Mouse (Mus musculus) left cerebral cortex, adult 18-20 months (tissue): ENCODE measurements around the gene Dock9. TPM values are rescaled to one million over a fixed set of nuclear protein-coding genes. Genes with fewer than 3 reads are reported as not detected.
"Not testable (repeated sequence)": the region's sequence is repeated elsewhere in the genome, so short reads cannot be mapped to it uniquely, and the experiment has no call there.

Experiments
- DNase-seq, 2 experiments: peaks; one replicate each; pipeline ENCODE4 v3.0.0; 2021 to 2022; ENCODE audit warnings: low spot score in 2 of 2, mixed read lengths in 1 of 2
- total RNA-seq, 2 experiments: library from RNA; stranded (reverse); gene quantifications; 2 replicates each; pipeline ENCODE4 v1.2.3; 2021

Gene Dock9
- total RNA-seq, 2 experiments from 2014 or later, result 72.2 to 76.3 TPM

- DNase-seq, result no peak
Measured at GRCm38 (mm10) chr14:121631934-121632333, 165.7 kb downstream of the Dock9 start.

- DNase-seq, result no peak
Measured at GRCm38 (mm10) chr14:121626741-121627140, 170.9 kb downstream of the Dock9 start.

GRCm38 (mm10) chr14:121623996-121624542 is 173.6 kb downstream of the Dock9 start:
- not testable (repeated sequence) for DNase-seq

- DNase-seq, result no peak
Measured at GRCm38 (mm10) chr14:121621806-121622205, 175.8 kb downstream of the Dock9 start.

DNA sequence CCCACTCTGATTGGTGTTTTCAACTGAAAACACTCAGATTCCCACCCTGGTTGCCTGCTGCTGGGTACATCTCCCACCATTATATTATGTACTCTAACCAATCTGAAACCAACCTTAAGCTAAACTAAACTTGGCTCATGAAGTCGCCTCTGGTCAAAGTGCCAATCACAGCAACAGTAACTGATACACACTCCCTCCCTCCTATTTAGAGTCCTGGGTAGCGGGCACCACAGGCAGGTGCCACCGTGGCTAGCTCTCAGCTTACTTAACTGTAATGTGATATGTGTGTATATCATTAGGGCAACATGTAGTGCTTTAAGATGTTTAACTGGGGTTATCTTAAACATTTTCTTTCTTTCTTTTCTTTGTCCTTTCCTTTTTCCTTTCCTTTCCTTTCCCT is 177.1 kb downstream of the Dock9 start:
- DNase-seq, result no peak

GRCm38 (mm10) chr14:121620157-121620556 is 177.5 kb downstream of the Dock9 start:
- no peak for DNase-seq

GRCm38 (mm10) chr14:121617645-121618390 is 179.8 kb downstream of the Dock9 start:
- DNase-seq, result peak; percentile 80 to 88

- peak; percentile 69 to 74 for DNase-seq
Measured at GRCm38 (mm10) chr14:121615431-121615830, 182.2 kb downstream of the Dock9 start.

DNA sequence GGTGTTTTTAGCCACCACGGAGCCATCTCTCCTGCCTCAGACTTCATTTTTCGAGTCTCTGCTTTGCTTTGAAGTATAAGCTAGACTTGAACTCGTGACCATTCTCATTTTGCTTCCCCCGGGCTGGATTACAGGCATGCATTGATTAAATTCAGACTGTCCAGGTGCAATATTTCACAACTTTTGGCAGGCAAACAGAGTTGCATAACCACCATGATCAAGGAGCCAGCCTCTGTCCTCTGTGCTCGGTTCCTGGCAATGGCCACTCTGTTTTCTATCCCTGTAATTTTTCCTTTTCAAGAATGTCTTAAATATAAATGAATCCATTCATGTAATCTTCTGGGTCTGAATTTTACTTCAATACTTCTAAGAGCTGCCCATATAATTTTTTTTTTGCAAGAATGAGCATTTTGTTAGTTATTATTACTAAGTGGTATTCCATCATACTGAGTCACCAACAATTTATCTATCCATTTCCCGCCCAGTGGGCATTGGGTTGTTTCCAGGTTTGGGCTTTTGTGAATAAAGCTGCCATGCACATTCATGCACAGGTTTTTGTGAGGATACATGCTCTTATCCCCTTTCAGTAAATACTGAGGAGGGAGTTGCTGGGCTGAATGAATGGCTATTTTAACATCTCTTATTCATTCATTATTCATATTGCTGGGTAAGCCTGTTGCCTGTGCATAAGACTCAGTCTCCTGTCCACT is 183.0 kb downstream of the Dock9 start:
- no peak for DNase-seq

- no peak for DNase-seq
Measured at GRCm38 (mm10) chr14:121613490-121613889, 184.1 kb downstream of the Dock9 start.

- DNase-seq, result no peak
Measured at GRCm38 (mm10) chr14:121612926-121613325, 184.7 kb downstream of the Dock9 start.

- no peak for DNase-seq
Measured at GRCm38 (mm10) chr14:121611533-121611932, 186.1 kb downstream of the Dock9 start.

DNA sequence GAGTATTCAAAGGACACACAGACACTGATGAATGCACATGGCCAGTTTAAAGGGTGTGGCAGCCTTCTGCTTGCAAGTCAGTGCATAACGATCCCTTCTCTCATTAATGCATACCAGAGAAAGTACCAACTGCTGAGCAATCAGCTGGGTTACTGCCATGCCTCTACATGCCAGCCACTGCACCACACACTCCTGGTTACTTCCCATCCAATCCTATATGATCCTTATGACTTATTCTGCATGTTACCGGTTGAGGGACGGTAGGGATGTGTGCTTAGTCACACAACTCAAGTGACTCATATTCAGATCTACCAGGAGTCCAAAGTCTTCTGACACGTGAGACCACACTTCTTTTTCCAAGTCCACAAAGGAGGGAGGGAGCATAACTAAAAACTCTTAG is 186.5 kb downstream of the Dock9 start:
- DNase-seq, result no peak

- DNase-seq, result no peak
Measured at GRCm38 (mm10) chr14:121608522-121608921, 189.1 kb downstream of the Dock9 start.

DNA sequence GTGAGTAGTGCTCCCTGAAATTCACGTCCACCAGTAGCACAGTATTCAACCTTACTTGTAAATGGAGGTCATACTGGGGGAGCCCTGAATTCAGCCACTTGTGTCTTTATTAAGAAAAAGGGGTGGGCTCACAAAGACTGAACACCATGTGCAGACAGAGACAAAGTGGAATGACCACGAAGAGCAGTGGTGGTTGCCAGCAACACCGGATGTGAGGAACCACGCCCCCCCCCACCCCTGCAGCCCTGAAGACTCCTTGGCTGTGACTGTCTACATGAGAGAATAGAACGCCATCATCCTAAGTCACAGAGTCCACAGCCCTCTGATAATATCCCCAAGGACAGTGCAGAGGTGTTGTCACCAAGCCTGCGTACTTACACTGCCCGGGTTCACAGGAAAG is 191.2 kb downstream of the Dock9 start:
- no peak for DNase-seq

GRCm38 (mm10) chr14:121605260-121605659 is 192.4 kb downstream of the Dock9 start:
- DNase-seq, result no peak

DNA sequence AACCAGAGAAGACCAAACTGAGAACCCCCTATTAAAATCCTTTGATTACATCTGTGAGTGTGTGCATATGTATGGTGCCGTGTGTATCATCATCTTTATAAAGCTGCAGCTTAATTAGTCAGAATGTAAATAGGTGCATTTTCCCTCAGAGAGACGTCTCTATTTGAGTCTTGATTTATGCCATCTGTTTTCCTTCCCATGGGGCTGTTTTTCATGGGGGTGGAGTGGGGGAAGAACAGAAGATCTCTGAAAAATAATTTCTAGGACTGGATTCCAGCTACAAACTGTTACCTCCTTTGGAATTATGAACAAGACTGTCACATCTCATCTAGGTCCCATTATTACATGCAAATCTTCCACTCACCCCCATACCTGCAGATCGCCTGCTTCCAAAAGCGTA is 193.1 kb downstream of the Dock9 start:
- no peak for DNase-seq

GRCm38 (mm10) chr14:121602610-121603009 is 195.0 kb downstream of the Dock9 start:
- DNase-seq, result no peak

GRCm38 (mm10) chr14:121600538-121600937 is 197.1 kb downstream of the Dock9 start:
- DNase-seq, result no peak

DNA sequence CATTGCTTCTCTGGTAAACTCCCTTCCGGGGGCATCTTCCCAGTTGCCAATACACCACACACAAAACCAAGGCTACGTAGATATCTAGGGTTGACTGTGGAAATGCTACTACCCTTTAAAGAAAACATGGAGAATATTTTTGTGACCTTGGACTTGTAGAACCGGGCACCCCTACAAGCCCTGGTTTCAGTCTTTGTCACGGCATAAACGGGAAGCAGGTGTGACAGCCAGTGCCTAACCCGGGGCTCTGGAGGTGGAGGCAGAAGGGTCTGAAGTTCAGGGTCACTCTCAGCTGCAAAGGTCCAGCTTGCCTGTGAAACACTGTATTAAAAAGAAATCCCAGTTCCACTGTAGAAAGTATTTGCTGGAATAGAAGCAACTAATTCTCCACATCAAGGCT is 200.6 kb downstream of the Dock9 start:
- DNase-seq, result no peak

DNA sequence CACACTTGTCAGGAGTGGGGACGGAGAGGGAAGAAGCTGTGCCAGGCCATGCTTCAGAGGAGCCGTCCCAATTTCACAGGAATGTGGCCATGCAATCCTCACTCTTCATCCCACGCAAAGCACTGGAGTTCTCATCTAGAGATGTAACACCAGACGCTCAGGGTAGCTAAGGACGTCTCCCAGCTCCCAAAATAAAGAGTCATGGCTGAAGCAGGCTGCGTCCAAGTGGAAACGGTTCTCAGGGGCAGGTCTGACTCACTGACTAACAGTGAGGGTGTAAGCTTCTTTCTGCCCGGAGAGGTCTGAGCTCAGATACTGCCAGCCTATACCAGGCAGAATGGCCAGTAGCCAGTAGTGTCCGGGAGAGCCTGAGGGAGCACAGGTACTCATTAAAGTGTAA is 201.0 kb downstream of the Dock9 start:
- DNase-seq, result peak; percentile 41 to 57

- no peak for DNase-seq
Measured at GRCm38 (mm10) chr14:121594684-121595083, 203.0 kb downstream of the Dock9 start.
